8 mouse cellular contexts compared by ENCODE assay signal in the genomic region with DNA sequence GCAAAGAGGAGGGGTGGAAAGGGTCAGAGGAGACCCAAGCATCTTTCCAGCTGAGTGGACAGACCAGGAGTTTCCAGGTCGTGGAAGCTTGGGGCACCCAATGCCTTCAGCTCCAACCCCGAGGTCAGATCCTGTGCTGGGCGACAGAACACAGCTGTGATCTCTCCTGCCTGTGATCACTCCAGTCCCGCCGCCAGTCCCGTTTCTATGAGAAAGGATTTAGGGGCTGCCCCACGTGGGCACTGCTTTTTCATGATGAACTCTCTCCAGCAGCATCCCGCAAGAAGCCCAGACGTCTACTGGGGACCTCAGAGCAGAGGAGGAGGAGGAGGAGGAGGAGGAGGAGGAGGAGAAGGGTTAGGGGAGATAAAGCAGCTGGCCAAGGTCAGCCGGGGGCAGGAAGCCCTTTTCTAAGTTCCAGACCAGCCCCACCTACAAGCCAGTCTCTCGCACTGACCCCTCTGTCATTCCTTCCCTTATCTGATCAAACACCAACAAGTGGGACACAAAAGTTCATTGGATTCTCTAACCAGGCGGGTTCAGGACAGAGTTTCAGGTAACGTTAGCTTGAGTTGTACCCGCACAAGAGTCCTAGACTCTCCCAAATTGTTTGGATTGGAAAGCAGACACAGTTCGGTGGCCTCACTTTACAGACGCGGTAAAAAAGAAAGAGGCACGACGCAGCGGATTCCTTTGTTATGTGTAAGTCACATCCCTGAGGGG. TPM values are rescaled to one million over a fixed set of nuclear protein-coding genes. Genes with fewer than 3 reads are reported as not detected.
DNase-seq lines count a peak whose midpoint lies in the region; ATAC-seq and TF ChIP-seq lines count a peak whose summit lies in the region.

No protein-coding gene starts in this region.

- TF ChIP-seq CTCF in bone marrow, adult 2 months (IDR thresholded peaks at IDR 0.05; ENCODE audit: control insufficient read depth, insufficient read depth, low read length): no peak
- no peak for TF ChIP-seq CTCF in heart, postnatal 0 days (IDR thresholded peaks at IDR 0.05; ENCODE audit: low read depth)
- TF ChIP-seq CTCF in olfactory bulb, adult 2 months (IDR thresholded peaks at IDR 0.05; ENCODE audit: insufficient read depth, low read depth, low read length): no peak

- WGBS in bone marrow, adult 2 months: 3% methylated on average over 19 of the region's 20 CpGs
- WGBS in heart, postnatal 0 days: 1% methylated on average over 20 of the region's 20 CpGs
- WGBS in liver, embryonic 16.5 days (ENCODE audit: insufficient replicate concordance): 4% methylated on average over 20 of the region's 20 CpGs
- WGBS in olfactory bulb, adult 2 months: 18% methylated on average over 20 of the region's 20 CpGs

- no peak for TF ChIP-seq POLR2A in bone marrow, adult 2 months (IDR thresholded peaks at IDR 0.05; ENCODE audit: borderline replicate concordance, control insufficient read depth, low read depth, low read length)
- TF ChIP-seq POLR2A in olfactory bulb, adult 2 months (IDR thresholded peaks at IDR 0.05; ENCODE audit: insufficient read depth, low read depth, low read length): no peak

- H3K4me3 ChIP-seq in bone marrow, adult 2 months (replicated peaks; ENCODE audit: control insufficient read depth, low read depth, low read length): peak overlapping the region; percentile 80
- peak overlapping the region; percentile 84 for H3K4me3 ChIP-seq in heart, postnatal 0 days (ENCODE audit: low read depth, low read length)
- peak overlapping the region; percentile 66 for H3K4me3 ChIP-seq in liver, embryonic 16.5 days (ENCODE audit: low read depth, low read length)
- peak overlapping the region; percentile 52 for H3K4me3 ChIP-seq in olfactory bulb, adult 2 months (ENCODE audit: insufficient read depth, low read depth, low read length)

- H3K4me2 ChIP-seq in heart, postnatal 0 days (ENCODE audit: low read depth, low read length): peak overlapping the region; percentile 82
- H3K4me2 ChIP-seq in liver, embryonic 16.5 days (ENCODE audit: low read depth, low read length): peak overlapping the region; percentile 74

- peak; percentile 43 for DNase-seq in adrenal gland, postnatal 14 days
- no peak for DNase-seq in adrenal gland, adult 8-10 months
- DNase-seq in heart, postnatal 0 days (ENCODE audit: low spot score): no peak
- no peak for DNase-seq in layer of hippocampus, postnatal 36 days
- DNase-seq in spleen, postnatal 10 days (ENCODE audit: low spot score in 2 of 2): no peak

- no peak for ATAC-seq in heart, postnatal 0 days (ENCODE audit: insufficient read depth, low read depth)
- no peak for ATAC-seq in liver, embryonic 16.5 days (ENCODE audit: low read depth)

- no peak overlapping the region for H3K27ac ChIP-seq in bone marrow, adult 2 months (ENCODE audit: control insufficient read depth, insufficient read depth, low read depth, low read length, poor library complexity)
- peak overlapping the region; percentile 90 for H3K27ac ChIP-seq in heart, postnatal 0 days (ENCODE audit: low read depth)
- H3K27ac ChIP-seq in liver, embryonic 16.5 days (ENCODE audit: low read length): peak overlapping the region; percentile 50; the same call in 1 of the 2 replicates
- no peak overlapping the region for H3K27ac ChIP-seq in olfactory bulb, adult 2 months (ENCODE audit: insufficient read depth, low read depth, low read length)

- TF ChIP-seq EP300 in heart, postnatal 0 days (IDR thresholded peaks at IDR 0.05; ENCODE audit: low read depth): no peak

- H3K36me3 ChIP-seq in heart, postnatal 0 days (replicated peaks; ENCODE audit: control insufficient read depth, insufficient read depth, low read length): peaks cover 22% of the 10 kb centered on the region
- H3K36me3 ChIP-seq in liver, embryonic 16.5 days (ENCODE audit: control insufficient read depth, insufficient read depth): no peaks in the 10 kb centered on the region

- H3K4me1 ChIP-seq in bone marrow, adult 2 months (ENCODE audit: control insufficient read depth, insufficient read depth, low read length): no peaks in the 10 kb centered on the region
- H3K4me1 ChIP-seq in heart, postnatal 0 days (ENCODE audit: control insufficient read depth, insufficient read depth): peaks cover 24% of the 10 kb centered on the region
- H3K4me1 ChIP-seq in liver, embryonic 16.5 days (ENCODE audit: control insufficient read depth, low read depth, low read length): peaks cover 4% of the 10 kb centered on the region
- peaks cover 24% of the 10 kb centered on the region for H3K4me1 ChIP-seq in olfactory bulb, adult 2 months (ENCODE audit: control insufficient read depth, insufficient read depth, low read length)

- H3K9ac ChIP-seq in heart, postnatal 0 days (replicated peaks; ENCODE audit: low read depth, low read length): peak overlapping the region; percentile 88
- H3K9ac ChIP-seq in liver, embryonic 16.5 days (ENCODE audit: low read depth, low read length): peak overlapping the region; percentile 62

- H3K9me3 ChIP-seq in heart, postnatal 0 days (replicated peaks; ENCODE audit: control insufficient read depth, low read length): no peaks in the 10 kb centered on the region
- H3K9me3 ChIP-seq in liver, embryonic 16.5 days (replicated peaks; ENCODE audit: control insufficient read depth, low read length): no peaks in the 10 kb centered on the region

- H3K27me3 ChIP-seq in heart, postnatal 0 days (ENCODE audit: control insufficient read depth, insufficient read depth, low read length): no peaks in the 10 kb centered on the region
- H3K27me3 ChIP-seq in liver, embryonic 16.5 days (ENCODE audit: control insufficient read depth, insufficient read depth, low read depth, low read length): no peaks in the 10 kb centered on the region

RNA-seq across cellular contexts. Expression of gene Mfge8, which starts 0.8 kb away (rescaled TPM):
- 220 and 296 TPM in 2 replicates for total RNA-seq in adrenal gland, postnatal 14 days (2021)
- total RNA-seq in adrenal gland, adult 8-10 months (2022): 100 to 1,000 TPM; 263 to 328 (median 290) TPM
- polyA plus RNA-seq in bone marrow, adult 2 months (2011; ENCODE audit: insufficient read depth, insufficient read length, low replicate concordance, missing spikeins): 6.2 and 10.9 TPM in 2 replicates
- total RNA-seq in heart, postnatal 0 days (2014; rRNA removed; ENCODE audit: low replicate concordance): 272 and 285 TPM in 2 replicates
- 244 and 250 TPM in 2 replicates for polyA plus RNA-seq in heart, postnatal 0 days (2015; fragmentation: Nextera tagmentation; extraction: Ambion mirVana)
- polyA plus RNA-seq in liver, embryonic 16.5 days (2015; fragmentation: Nextera tagmentation; extraction: Ambion mirVana): 93.2 and 102 TPM in 2 replicates
- polyA plus RNA-seq in olfactory bulb, adult 2 months (2012; ENCODE audit: insufficient read depth, insufficient read length, low replicate concordance, missing spikeins): not detected in 2 replicates
- 100 to 1,000 TPM; 154 to 157 TPM for total RNA-seq in layer of hippocampus, postnatal 36 days (2021)

RNA-seq across cellular contexts. Expression of gene Hapln3, which starts 17.3 kb away (rescaled TPM):
- 1.1 and 1.3 TPM in 2 replicates for total RNA-seq in adrenal gland, postnatal 14 days (2021)
- 1 to 10 TPM in 1 of 4 experiments, under 1 TPM in 3; 0.55 to 2.0 (median 0.67) TPM for total RNA-seq in adrenal gland, adult 8-10 months (2022)
- polyA plus RNA-seq in bone marrow, adult 2 months (2011; ENCODE audit: insufficient read depth, insufficient read length, low replicate concordance, missing spikeins): not detected in 2 replicates
- 2.0 TPM in 1 of 2 replicates, not detected in the other for total RNA-seq in heart, postnatal 0 days (2014; rRNA removed; ENCODE audit: low replicate concordance)
- 0.40 and 0.55 TPM in 2 replicates for polyA plus RNA-seq in heart, postnatal 0 days (2015; fragmentation: Nextera tagmentation; extraction: Ambion mirVana)
- polyA plus RNA-seq in liver, embryonic 16.5 days (2015; fragmentation: Nextera tagmentation; extraction: Ambion mirVana): 0.09 and 0.12 TPM in 2 replicates
- not detected in 2 replicates for polyA plus RNA-seq in olfactory bulb, adult 2 months (2012; ENCODE audit: insufficient read depth, insufficient read length, low replicate concordance, missing spikeins)
- total RNA-seq in layer of hippocampus, postnatal 36 days (2021): 1 to 10 TPM; 1.7 to 2.4 TPM

Comparison
In these comparisons a context has a peak if more than half of its experiments do, and no peak if none do; other contexts are left out.
1. H3K27ac ChIP-seq: peak in heart, postnatal 0 days (single experiment) and liver, embryonic 16.5 days (single experiment); none in bone marrow, adult 2 months (single experiment) and olfactory bulb, adult 2 months (single experiment).
2. Peak in every context shown above with its lines, with median percentiles within 50 percentile points of each other: H3K4me3 ChIP-seq.